Mouse (Mus musculus) A20 (cell line): ENCODE measurements around the gene Rapgef4.
A peak's percentile ranks its signal among the peaks of the same experiment; 100 is the strongest.
"Not testable (repeated sequence)": the region's sequence is repeated elsewhere in the genome, so short reads cannot be mapped to it uniquely, and the experiment has no call there.

ENCODE experiments used
- DNase-seq: peaks from one replicate; pipeline ENCODE4 v3.0.0-alpha.2; 2011; ENCODE audit warnings: low read depth, low spot score

Gene Rapgef4

GRCm38 (mm10) chr2:72026506-72026905, 45.5 kb downstream of the Rapgef4 start:
- no peak for DNase-seq

- no peak for DNase-seq
Observed at GRCm38 (mm10) chr2:72029081-72029480, 48.0 kb downstream of the Rapgef4 start.

GRCm38 (mm10) chr2:72029586-72030144, 48.6 kb downstream of the Rapgef4 start:
- DNase-seq, result no peak

- DNase-seq, result no peak
Observed at GRCm38 (mm10) chr2:72031717-72032116, 50.7 kb downstream of the Rapgef4 start.

GRCm38 (mm10) chr2:72035616-72036015, 54.6 kb downstream of the Rapgef4 start:
- peak; percentile 49 for DNase-seq

- DNase-seq, result no peak
Observed at GRCm38 (mm10) chr2:72037357-72037756, 56.3 kb downstream of the Rapgef4 start.

GRCm38 (mm10) chr2:72038235-72038634, 57.2 kb downstream of the Rapgef4 start:
- peak; percentile 75 for DNase-seq

- no peak for DNase-seq
Observed at GRCm38 (mm10) chr2:72038651-72039251, 57.7 kb downstream of the Rapgef4 start.

GRCm38 (mm10) chr2:72039522-72040045, 58.5 kb downstream of the Rapgef4 start:
- DNase-seq, result no peak

GRCm38 (mm10) chr2:72041087-72041486, 60.0 kb downstream of the Rapgef4 start:
- peak; percentile 5 for DNase-seq

- no peak for DNase-seq
Observed at GRCm38 (mm10) chr2:72042093-72042492, 61.1 kb downstream of the Rapgef4 start.

- no peak for DNase-seq
Observed at GRCm38 (mm10) chr2:72044191-72044590, 63.2 kb downstream of the Rapgef4 start.

GRCm38 (mm10) chr2:72045024-72045423, 64.0 kb downstream of the Rapgef4 start:
- no peak for DNase-seq

- no peak for DNase-seq
Observed at GRCm38 (mm10) chr2:72045659-72046058, 64.6 kb downstream of the Rapgef4 start.

- DNase-seq, result no peak
Observed at GRCm38 (mm10) chr2:72050451-72050850, 69.4 kb downstream of the Rapgef4 start.

GRCm38 (mm10) chr2:72054280-72054679, 73.2 kb downstream of the Rapgef4 start:
- no peak for DNase-seq

- no peak for DNase-seq
Observed at GRCm38 (mm10) chr2:72054736-72055135, 73.7 kb downstream of the Rapgef4 start.

- DNase-seq, result no peak
Observed at GRCm38 (mm10) chr2:72055476-72055875, 74.4 kb downstream of the Rapgef4 start.

- DNase-seq, result no peak
Observed at GRCm38 (mm10) chr2:72056081-72056874, 75.2 kb downstream of the Rapgef4 start.

GRCm38 (mm10) chr2:72062931-72063330, 81.9 kb downstream of the Rapgef4 start:
- DNase-seq, result no peak

GRCm38 (mm10) chr2:72068505-72068904, 87.5 kb downstream of the Rapgef4 start:
- no peak for DNase-seq

GRCm38 (mm10) chr2:72070086-72070485, 89.0 kb downstream of the Rapgef4 start:
- DNase-seq, result no peak

- DNase-seq, result not testable (repeated sequence)
Observed at GRCm38 (mm10) chr2:72073121-72073520, 92.1 kb downstream of the Rapgef4 start.
